Comparison of ENCODE assay signal across 23 mouse cellular contexts in the genomic region with DNA sequence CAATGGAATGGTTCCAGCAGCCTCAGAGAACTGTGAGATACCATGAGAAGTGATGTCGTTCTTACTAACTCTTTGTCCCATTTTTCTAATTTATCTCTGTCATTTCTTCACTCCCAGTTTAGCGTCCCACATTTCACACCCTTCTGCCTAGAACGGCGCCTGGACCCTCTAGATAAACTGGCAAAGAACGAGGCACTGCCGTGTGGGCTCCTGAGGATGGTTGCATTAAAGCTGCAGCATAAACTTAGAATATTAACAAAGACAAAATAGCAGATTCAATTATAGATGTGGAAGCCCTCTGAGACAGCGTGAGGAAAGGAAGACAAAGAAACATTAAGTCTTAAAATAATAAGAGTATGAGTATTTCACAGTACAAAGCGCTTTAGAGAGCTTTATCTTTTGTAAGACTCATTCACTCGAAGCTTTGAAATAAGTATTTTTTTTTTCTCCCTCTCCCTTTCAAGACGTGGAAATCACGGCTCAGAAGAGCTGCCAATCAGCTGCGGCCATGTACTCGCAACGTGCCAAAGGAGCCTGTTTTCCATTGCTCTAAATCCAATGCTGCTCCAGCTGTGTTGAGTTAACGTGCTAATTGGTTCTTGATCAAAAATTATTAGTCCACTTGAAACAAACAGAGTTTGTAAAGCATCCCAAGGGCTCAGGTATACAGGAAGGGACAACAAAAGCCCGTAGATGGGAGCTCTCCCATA. TPM values are rescaled to one million over a fixed set of nuclear protein-coding genes. Genes with fewer than 3 reads are reported as not detected.
DNase-seq lines count a peak whose midpoint lies in the region; ATAC-seq and TF ChIP-seq lines count a peak whose summit lies in the region.
"Had no signal": no experiment of that assay in that cellular context is flagged by ENCODE, and none has a peak within 500 bp of the region (broad histone marks: within the 10 kb centered on the region; RNA-seq: fewer than 3 reads in every experiment).

No protein-coding gene starts in this region.

- no peaks in the 10 kb centered on the region for H3K27me3 ChIP-seq in forebrain, embryonic 15.5 days
- H3K27me3 ChIP-seq in midbrain, postnatal 0 days (ENCODE audit: insufficient read depth, low read length): no peaks in the 10 kb centered on the region
- H3K27me3 ChIP-seq: intestine, embryonic 15.5 days; limb, embryonic 13.5 days; liver, embryonic 12.5 days had no signal

- H3K36me3 ChIP-seq in forebrain, embryonic 15.5 days: no peaks in the 10 kb centered on the region
- no peaks in the 10 kb centered on the region for H3K36me3 ChIP-seq in midbrain, postnatal 0 days (ENCODE audit: insufficient read depth, low read length)
- H3K36me3 ChIP-seq: embryonic facial prominence, embryonic 10.5 days; intestine, embryonic 15.5 days; limb, embryonic 13.5 days; liver, embryonic 12.5 days had no signal

- H3K4me1 ChIP-seq in forebrain, embryonic 15.5 days: peaks cover 8% of the 10 kb centered on the region; the same call in 1 of the 2 replicates
- no peaks in the 10 kb centered on the region for H3K4me1 ChIP-seq in midbrain, postnatal 0 days (ENCODE audit: insufficient read depth, low read length)
- H3K4me1 ChIP-seq: embryonic facial prominence, embryonic 10.5 days; intestine, embryonic 15.5 days; limb, embryonic 13.5 days; liver, embryonic 12.5 days had no signal

- peak; percentile 59 for ATAC-seq in forebrain, embryonic 15.5 days (replicated peaks)
- no peak for ATAC-seq in midbrain, postnatal 0 days (ENCODE audit: low FRiP score)
- ATAC-seq in frontal cortex, adult (ENCODE audit: low TSS enrichment): no peak
- ATAC-seq: CD4-positive, CD25-positive, alpha-beta regulatory T cell, adult 4 months; intestine, embryonic 15.5 days; liver, embryonic 12.5 days had no signal

- peak overlapping the region; percentile 3; the same call in 1 of the 2 replicates for H3K4me3 ChIP-seq in layer of hippocampus, adult 2 months
- H3K4me3 ChIP-seq in forebrain, embryonic 15.5 days: 0 out of 2 replicates have a peak overlapping the region, but pooled peaks have one; percentile 2
- H3K4me3 ChIP-seq in midbrain, postnatal 0 days (ENCODE audit: low read depth, low read length): no peak overlapping the region
- H3K4me3 ChIP-seq: embryonic facial prominence, embryonic 10.5 days; intestine, embryonic 15.5 days; limb, embryonic 13.5 days; liver, embryonic 12.5 days had no signal

- 15% methylated on average over 16 of the region's 16 CpGs for WGBS in forebrain, embryonic 15.5 days
- 36% methylated on average over 16 of the region's 16 CpGs for WGBS in midbrain, postnatal 0 days

- TF ChIP-seq CTCF in layer of hippocampus, adult 2 months (conservative IDR thresholded peaks at IDR 0.05): no peak
- TF ChIP-seq CTCF in midbrain, postnatal 0 days (IDR thresholded peaks at IDR 0.05): no peak

- DNase-seq in heart, adult 11 months: peak; percentile 40
- DNase-seq in heart, postnatal 14 days: no peak
- no peak for DNase-seq in layer of hippocampus, adult 2 months (ENCODE audit: low spot score in 2 of 2)
- no peak for DNase-seq in layer of hippocampus, postnatal 14 days (ENCODE audit: low spot score in 2 of 2)
- DNase-seq in midbrain, postnatal 0 days (ENCODE audit: low spot score): no peak
- DNase-seq: adrenal gland, postnatal 25 days; cerebellum, adult 11 months; cerebellum, adult 9-11 months; gastrocnemius, postnatal 36 days; heart, postnatal 36 days; kidney, postnatal 25 days; lung, adult 18-20 months; thymus, adult 2 months; thymus, postnatal 4 days had no signal

- H3K9ac ChIP-seq in forebrain, embryonic 15.5 days (replicated peaks): no peak overlapping the region; the same call in 1 of the 2 replicates
- no peak overlapping the region for H3K9ac ChIP-seq in midbrain, postnatal 0 days (replicated peaks; ENCODE audit: low read length, poor library complexity, severe bottlenecking)
- H3K9ac ChIP-seq: intestine, embryonic 15.5 days; limb, embryonic 13.5 days; liver, embryonic 12.5 days had no signal

- intact Hi-C loops in heart, postnatal 14 days (cut with DNase I): no loop called here

- peak overlapping the region; percentile 38 for H3K4me2 ChIP-seq in forebrain, embryonic 15.5 days (replicated peaks)
- peak overlapping the region; percentile 13; the same call in 1 of the 2 replicates for H3K4me2 ChIP-seq in midbrain, postnatal 0 days (ENCODE audit: low read depth, low read length, poor library complexity, severe bottlenecking)
- H3K4me2 ChIP-seq: intestine, embryonic 15.5 days; limb, embryonic 13.5 days; liver, embryonic 12.5 days had no signal

- no peak overlapping the region for H3K27ac ChIP-seq in layer of hippocampus, adult 2 months
- peak overlapping the region; percentile 34; the same call in 1 of the 2 replicates for H3K27ac ChIP-seq in forebrain, embryonic 15.5 days (replicated peaks)
- H3K27ac ChIP-seq in midbrain, postnatal 0 days (ENCODE audit: low read depth, low read length): no peak overlapping the region
- H3K27ac ChIP-seq: embryonic facial prominence, embryonic 10.5 days; intestine, embryonic 15.5 days; limb, embryonic 13.5 days; liver, embryonic 12.5 days; stomach, postnatal 0 days had no signal

- H3K9me3 ChIP-seq in forebrain, embryonic 15.5 days: no peaks in the 10 kb centered on the region
- no peaks in the 10 kb centered on the region for H3K9me3 ChIP-seq in midbrain, postnatal 0 days (ENCODE audit: low read length)
- H3K9me3 ChIP-seq: embryonic facial prominence, embryonic 10.5 days; intestine, embryonic 15.5 days; limb, embryonic 13.5 days; liver, embryonic 12.5 days had no signal

RNA-seq across cellular contexts. Expression of a gene that starts 19.1 kb away (rescaled TPM):
- total RNA-seq in heart, postnatal 14 days (2021): 1 to 10 TPM; 6.2 to 6.7 TPM
- total RNA-seq in layer of hippocampus, adult 2 months (2021): 10 to 100 TPM; 15.2 to 17.0 TPM
- total RNA-seq in layer of hippocampus, postnatal 14 days (2021): 10 to 100 TPM; 15.2 to 16.1 TPM
- polyA plus RNA-seq in forebrain, embryonic 15.5 days (2015; fragmentation: Nextera tagmentation; extraction: Ambion mirVana): 3.6 and 3.8 TPM in 2 replicates
- 11.0 and 16.7 TPM in 2 replicates for total RNA-seq in midbrain, postnatal 0 days (2014; rRNA removed)
- polyA plus RNA-seq in midbrain, postnatal 0 days (2015; fragmentation: Nextera tagmentation; extraction: Ambion mirVana): 4.6 and 5.7 TPM in 2 replicates
- total RNA-seq: megakaryocyte, adult 5-6 weeks had no signal
- polyA plus RNA-seq: CD4-positive, CD25-positive, alpha-beta regulatory T cell, adult 4 months had no signal
